Mouse (Mus musculus): Measurements from ENCODE around the gene Doc2g. TPM values are rescaled to one million over a fixed set of nuclear protein-coding genes. Genes with fewer than 3 reads are reported as not detected.
"Not testable (repeated sequence)": the region's sequence is repeated elsewhere in the genome, so short reads cannot be mapped to it uniquely, and the experiment has no call there.

The Doc2g gene
- polyA plus RNA-seq, 1 experiment from 2014 or later: 2.8 TPM

GRCm38 (mm10) chr19:4046866-4047254, 43.7 kb downstream of the Doc2g start:
- ATAC-seq (ENCODE audit: insufficient read depth, low FRiP score, low TSS enrichment): no peak
- H3K36me3 ChIP-seq (ENCODE audit: control insufficient read depth, insufficient read depth, low read length): no peaks in the 10 kb centered on the region
- no peak overlapping the region for H3K27ac ChIP-seq (ENCODE audit: low read depth, low read length)
- H3K4me2 ChIP-seq (ENCODE audit: low read depth): no peak overlapping the region
- H3K9me3 ChIP-seq (ENCODE audit: control insufficient read depth, low read length): no peaks in the 10 kb centered on the region
- no peak overlapping the region for H3K9ac ChIP-seq (ENCODE audit: low read length)
- no peak for DNase-seq (ENCODE audit: low spot score)
- H3K4me1 ChIP-seq (ENCODE audit: control insufficient read depth, insufficient read depth, low read length): no peaks in the 10 kb centered on the region
- no peaks in the 10 kb centered on the region for H3K27me3 ChIP-seq (ENCODE audit: control insufficient read depth, insufficient read depth, low read length)
- H3K4me3 ChIP-seq (ENCODE audit: low read depth, low read length): no peak overlapping the region
- 85% methylated on average over 8 of the region's 8 CpGs for WGBS

DNA sequence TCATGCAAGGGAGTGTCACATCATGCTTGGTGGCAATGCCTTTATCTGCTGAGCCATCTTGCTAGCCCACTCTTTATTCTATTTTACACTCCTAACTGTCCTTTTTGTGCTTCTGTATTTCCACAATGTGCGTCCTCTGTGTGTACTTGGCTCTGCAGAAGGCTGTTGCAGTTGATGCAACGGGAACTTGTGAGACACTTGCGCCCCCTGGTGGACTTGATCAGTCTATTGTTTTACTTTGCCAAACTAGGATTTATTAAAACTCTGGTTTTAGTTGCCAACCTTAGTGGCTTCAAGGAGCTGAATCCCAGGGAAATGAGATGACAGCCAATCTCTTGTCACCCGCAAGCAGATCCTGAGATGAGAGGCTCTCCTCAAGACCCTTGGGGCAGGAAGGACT, 44.7 kb downstream of the Doc2g start:
- Histone ChIP-seq H3K27ac (ENCODE audit: low read depth, low read length) (no peak overlapping the region), H3K4me3 (ENCODE audit: low read depth, low read length) (no peak overlapping the region), H3K36me3 (ENCODE audit: control insufficient read depth, insufficient read depth, low read length) (no peaks in the 10 kb centered on the region), H3K9ac (ENCODE audit: low read length) (no peak overlapping the region), H3K4me1 (ENCODE audit: control insufficient read depth, insufficient read depth, low read length) (no peaks in the 10 kb centered on the region), H3K9me3 (ENCODE audit: control insufficient read depth, low read length) (no peaks in the 10 kb centered on the region), H3K27me3 (ENCODE audit: control insufficient read depth, insufficient read depth, low read length) (no peaks in the 10 kb centered on the region), H3K4me2 (ENCODE audit: low read depth) (no peak overlapping the region)
- 17% methylated on average over 4 of the region's 4 CpGs for WGBS
- ATAC-seq (ENCODE audit: insufficient read depth, low FRiP score, low TSS enrichment) (no peak), DNase-seq (ENCODE audit: low spot score) (peak; percentile 81)

DNA sequence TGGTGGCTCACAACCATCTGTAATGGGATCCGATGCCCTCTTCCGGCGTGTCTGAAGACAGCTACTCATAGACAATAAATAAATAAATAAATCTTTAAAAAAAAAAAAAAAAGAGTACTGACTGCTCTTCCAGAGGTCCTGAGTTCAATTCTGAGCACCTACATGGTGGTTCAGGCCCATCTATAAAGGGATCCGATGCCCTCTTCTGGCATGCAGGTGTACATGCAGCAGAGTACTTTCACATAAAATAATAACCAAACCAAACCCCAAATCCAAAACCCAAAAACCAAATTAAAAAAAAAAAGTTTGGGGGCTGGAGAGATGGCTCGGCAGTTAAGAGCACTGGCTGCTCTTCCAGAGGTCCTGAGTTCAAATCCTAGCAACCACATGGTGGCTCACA, 46.0 kb downstream of the Doc2g start:
- not testable (repeated sequence) for H3K4me1 ChIP-seq (ENCODE audit: control insufficient read depth, insufficient read depth, low read length); H3K4me3 ChIP-seq (ENCODE audit: low read depth, low read length); H3K36me3 ChIP-seq (ENCODE audit: control insufficient read depth, insufficient read depth, low read length); H3K9me3 ChIP-seq (ENCODE audit: control insufficient read depth, low read length); H3K9ac ChIP-seq (ENCODE audit: low read length); H3K27me3 ChIP-seq (ENCODE audit: control insufficient read depth, insufficient read depth, low read length); H3K4me2 ChIP-seq (ENCODE audit: low read depth); ATAC-seq (ENCODE audit: insufficient read depth, low FRiP score, low TSS enrichment); H3K27ac ChIP-seq (ENCODE audit: low read depth, low read length); DNase-seq (ENCODE audit: low spot score)
- 80% methylated on average over 5 of the region's 5 CpGs for WGBS

DNA sequence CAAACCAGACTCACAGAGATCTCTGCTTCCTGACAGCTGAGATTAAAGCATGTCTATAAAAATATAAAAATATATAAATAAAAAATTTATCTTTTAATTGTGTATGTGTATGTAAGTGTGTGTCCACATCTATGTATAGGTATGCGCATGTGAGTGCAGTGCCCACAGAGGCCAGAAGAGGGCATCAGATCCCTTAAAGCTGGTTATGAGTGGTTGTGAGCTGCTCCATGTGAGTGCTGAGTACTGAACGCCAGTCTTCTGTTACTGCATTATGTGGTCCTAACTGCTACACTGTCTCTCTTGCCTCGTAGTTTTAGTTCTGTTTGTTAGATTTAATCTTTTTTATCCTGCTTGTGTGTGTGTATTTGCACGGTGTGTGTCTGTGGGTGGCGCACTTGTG, 47.9 kb downstream of the Doc2g start:
- WGBS: 90% methylated on average over 5 of the region's 5 CpGs
- H3K4me1 ChIP-seq (ENCODE audit: control insufficient read depth, insufficient read depth, low read length): no peaks in the 10 kb centered on the region

DNA sequence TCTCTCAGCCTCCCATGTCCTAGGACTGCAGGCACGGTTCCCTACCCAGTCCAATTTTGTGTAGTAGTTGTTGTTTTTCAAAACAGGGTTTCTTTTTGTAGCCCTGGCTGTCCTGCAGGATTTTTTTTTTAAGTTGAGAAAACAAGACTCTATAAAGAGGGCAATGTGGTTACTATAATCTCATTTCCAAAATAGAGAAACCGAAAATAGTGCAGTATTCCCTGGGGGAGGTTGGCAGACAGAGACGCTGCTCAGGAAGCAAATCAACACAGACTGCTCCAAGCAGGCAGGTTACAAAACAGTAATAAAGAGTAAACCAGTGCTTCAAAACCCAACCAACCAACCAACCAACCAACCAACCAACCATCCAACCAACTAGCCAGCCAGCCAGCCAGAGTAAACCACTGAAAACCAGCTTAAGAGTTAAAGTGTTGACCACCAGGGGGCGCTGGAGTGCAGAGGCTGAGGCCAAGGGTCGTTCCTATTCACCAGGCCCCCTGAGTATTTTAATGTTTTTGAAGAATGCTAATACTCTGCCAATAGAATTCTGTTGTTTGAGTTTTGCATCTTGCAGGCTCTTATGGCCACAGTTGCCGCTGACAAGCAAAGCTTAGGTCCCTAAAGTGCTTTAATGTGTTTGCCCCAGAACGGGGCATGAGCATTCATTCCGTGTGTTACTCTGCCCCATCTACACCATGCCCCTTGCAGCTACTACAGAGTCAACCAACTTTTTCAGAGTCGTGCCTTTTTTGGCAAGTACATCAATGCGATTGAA, 48.8 kb downstream of the Doc2g start:
- ATAC-seq (ENCODE audit: insufficient read depth, low FRiP score, low TSS enrichment): no peak
- WGBS: 54% methylated on average over 10 of the region's 10 CpGs

More for the DNA sequence above, 47.9 kb downstream of the Doc2g start:
- Histone ChIP-seq H3K4me2 (ENCODE audit: low read depth) (no peak overlapping the region), H3K36me3 (ENCODE audit: control insufficient read depth, insufficient read depth, low read length) (no peaks in the 10 kb centered on the region), H3K4me3 (ENCODE audit: low read depth, low read length) (no peak overlapping the region), H3K9me3 (ENCODE audit: control insufficient read depth, low read length) (no peaks in the 10 kb centered on the region), H3K9ac (ENCODE audit: low read length) (no peak overlapping the region), H3K27ac (ENCODE audit: low read depth, low read length) (no peak overlapping the region), H3K27me3 (ENCODE audit: control insufficient read depth, insufficient read depth, low read length) (no peaks in the 10 kb centered on the region)
- ATAC-seq (ENCODE audit: insufficient read depth, low FRiP score, low TSS enrichment) (no peak), DNase-seq (ENCODE audit: low spot score) (no peak)

DNA sequence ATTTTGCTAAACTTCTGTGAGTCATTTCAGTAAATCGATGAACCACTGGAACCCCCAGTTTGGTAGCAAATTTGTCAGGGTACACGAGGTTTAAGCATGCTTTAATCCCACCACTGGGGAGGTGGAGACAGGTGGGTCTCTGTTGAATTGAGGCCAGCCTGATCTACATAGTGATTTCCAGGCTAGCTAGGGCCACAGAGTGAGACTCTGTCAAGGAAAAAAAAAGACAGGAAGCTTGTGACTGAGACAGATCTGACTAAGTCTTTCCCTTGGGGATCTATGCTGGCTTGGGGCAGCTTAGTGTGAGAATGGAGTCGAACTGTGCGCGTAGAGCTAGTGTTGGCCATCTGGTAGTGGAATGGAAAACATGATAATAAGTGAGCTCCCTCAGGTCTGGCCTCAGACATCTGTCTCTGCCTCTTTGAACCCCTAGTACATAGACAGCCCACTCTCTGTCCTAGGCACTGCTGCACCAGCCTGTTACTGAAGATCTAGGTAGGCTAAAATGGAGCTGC, 49.5 kb downstream of the Doc2g start:
- H3K27ac ChIP-seq (ENCODE audit: low read depth, low read length): no peak overlapping the region
- WGBS: 77% methylated on average over 5 of the region's 5 CpGs
- no peaks in the 10 kb centered on the region for H3K9me3 ChIP-seq (ENCODE audit: control insufficient read depth, low read length)
- H3K27me3 ChIP-seq (ENCODE audit: control insufficient read depth, insufficient read depth, low read length): no peaks in the 10 kb centered on the region
- H3K4me2 ChIP-seq (ENCODE audit: low read depth): no peak overlapping the region
- H3K4me3 ChIP-seq (ENCODE audit: low read depth, low read length): no peak overlapping the region
- no peaks in the 10 kb centered on the region for H3K36me3 ChIP-seq (ENCODE audit: control insufficient read depth, insufficient read depth, low read length)
- no peak overlapping the region for H3K9ac ChIP-seq (ENCODE audit: low read length)
- DNase-seq (ENCODE audit: low spot score) (no peak), ATAC-seq (ENCODE audit: insufficient read depth, low FRiP score, low TSS enrichment) (no peak)
- no peaks in the 10 kb centered on the region for H3K4me1 ChIP-seq (ENCODE audit: control insufficient read depth, insufficient read depth, low read length)

More for the DNA sequence above, 48.8 kb downstream of the Doc2g start:
- Histone ChIP-seq H3K9me3 (ENCODE audit: control insufficient read depth, low read length) (no peaks in the 10 kb centered on the region), H3K4me2 (ENCODE audit: low read depth) (no peak overlapping the region), H3K9ac (ENCODE audit: low read length) (no peak overlapping the region), H3K4me3 (ENCODE audit: low read depth, low read length) (no peak overlapping the region), H3K27ac (ENCODE audit: low read depth, low read length) (no peak overlapping the region), H3K36me3 (ENCODE audit: control insufficient read depth, insufficient read depth, low read length) (no peaks in the 10 kb centered on the region), H3K4me1 (ENCODE audit: control insufficient read depth, insufficient read depth, low read length) (no peaks in the 10 kb centered on the region), H3K27me3 (ENCODE audit: control insufficient read depth, insufficient read depth, low read length) (no peaks in the 10 kb centered on the region)
- peak; percentile 68 for DNase-seq (ENCODE audit: low spot score)

DNA sequence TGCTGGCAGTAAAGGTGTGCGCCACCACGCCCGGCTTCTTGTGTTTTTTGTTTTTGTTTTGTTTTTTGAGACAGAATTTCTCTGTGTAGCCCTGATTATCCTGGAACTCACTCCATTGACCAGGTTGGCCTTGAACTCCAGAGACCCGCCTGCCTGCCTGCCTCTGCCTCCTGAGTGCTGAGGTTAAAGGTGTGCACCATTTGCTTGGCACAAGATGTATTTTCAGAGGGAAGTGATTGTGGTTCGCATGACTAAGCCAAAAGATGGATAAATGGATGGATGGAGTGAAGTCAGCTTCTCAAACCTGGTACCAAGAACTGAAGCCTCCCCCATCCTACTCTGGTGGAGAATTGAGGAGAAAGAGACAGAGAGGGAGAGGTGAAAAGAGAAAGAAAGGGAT, 51.5 kb downstream of the Doc2g start:
- H3K27ac ChIP-seq (ENCODE audit: low read depth, low read length): no peak overlapping the region
- WGBS: 89% methylated on average over 5 of the region's 5 CpGs
- ATAC-seq (ENCODE audit: insufficient read depth, low FRiP score, low TSS enrichment): no peak

GRCm38 (mm10) chr19:4055216-4055946, 52.3 kb downstream of the Doc2g start:
- Histone ChIP-seq H3K36me3 (ENCODE audit: control insufficient read depth, insufficient read depth, low read length) (no peaks in the 10 kb centered on the region), H3K27ac (ENCODE audit: low read depth, low read length) (no peak overlapping the region), H3K4me2 (ENCODE audit: low read depth) (no peak overlapping the region), H3K9ac (ENCODE audit: low read length) (no peak overlapping the region), H3K27me3 (ENCODE audit: control insufficient read depth, insufficient read depth, low read length) (no peaks in the 10 kb centered on the region), H3K4me3 (ENCODE audit: low read depth, low read length) (no peak overlapping the region), H3K4me1 (ENCODE audit: control insufficient read depth, insufficient read depth, low read length) (no peaks in the 10 kb centered on the region), H3K9me3 (ENCODE audit: control insufficient read depth, low read length) (no peaks in the 10 kb centered on the region)
- WGBS: 69% methylated on average over 8 of the region's 8 CpGs
- DNase-seq (ENCODE audit: low spot score): no peak
- no peak for ATAC-seq (ENCODE audit: insufficient read depth, low FRiP score, low TSS enrichment)

More for the DNA sequence above, 51.5 kb downstream of the Doc2g start:
- Histone ChIP-seq H3K4me3 (ENCODE audit: low read depth, low read length) (no peak overlapping the region), H3K4me1 (ENCODE audit: control insufficient read depth, insufficient read depth, low read length) (no peaks in the 10 kb centered on the region), H3K9ac (ENCODE audit: low read length) (no peak overlapping the region), H3K9me3 (ENCODE audit: control insufficient read depth, low read length) (no peaks in the 10 kb centered on the region), H3K36me3 (ENCODE audit: control insufficient read depth, insufficient read depth, low read length) (no peaks in the 10 kb centered on the region), H3K27me3 (ENCODE audit: control insufficient read depth, insufficient read depth, low read length) (no peaks in the 10 kb centered on the region), H3K4me2 (ENCODE audit: low read depth) (no peak overlapping the region)
- DNase-seq (ENCODE audit: low spot score): no peak
